Mouse (Mus musculus): ENCODE data around the gene Tmcc3. TPM values are rescaled to one million over a fixed set of nuclear protein-coding genes. Genes with fewer than 3 reads are reported as not detected.

Tmcc3 gene
- total RNA-seq, 1 experiment, result 7.0 TPM

DNA sequence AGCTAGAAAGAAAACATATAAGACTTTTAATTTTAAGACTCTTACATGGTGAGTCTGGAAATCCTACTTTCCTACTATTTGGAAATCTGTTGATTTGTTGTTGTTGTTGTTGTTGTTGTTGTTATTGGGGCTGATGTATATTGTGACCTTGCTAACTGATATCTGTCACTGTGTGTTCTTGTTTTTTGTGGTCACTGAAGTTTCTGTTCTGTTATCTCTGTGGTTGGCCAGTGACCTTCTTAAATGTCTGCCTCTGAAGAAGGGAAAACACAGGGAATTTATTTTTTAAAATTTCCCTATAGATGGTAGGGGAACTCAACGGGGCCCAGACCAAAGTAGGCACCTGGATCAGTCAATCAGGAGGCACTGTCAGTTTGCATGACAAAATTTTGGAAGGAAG lies 48.9 kb downstream of the Tmcc3 start:
- Histone ChIP-seq H3K9me3 (ENCODE audit: control insufficient read depth, insufficient read depth, low read depth, low read length) (peaks cover 8% of the 10 kb centered on the region; the same call in 1 of the 2 replicates), H3K9ac (ENCODE audit: insufficient read depth, low read depth, low read length, poor library complexity, severe bottlenecking) (no peak overlapping the region), H3K4me1 (ENCODE audit: control insufficient read depth in 2 of 2, insufficient read depth in 2 of 2, low read length in 2 of 2, poor library complexity in 1 of 2) (no peaks in the 10 kb centered on the region), H3K27ac (ENCODE audit: insufficient read depth, low read depth, low read length, poor library complexity, severe bottlenecking) (no peak overlapping the region), H3K36me3 (ENCODE audit: control insufficient read depth, insufficient read depth, low read length, poor library complexity, severe bottlenecking) (no peaks in the 10 kb centered on the region), H3K4me3 (ENCODE audit: insufficient read depth in 1 of 2, low read depth in 1 of 2, low read length in 2 of 2, poor library complexity in 1 of 2, severe bottlenecking in 1 of 2) (no peak overlapping the region)
- no peak for TF ChIP-seq ZC3H11A (IDR thresholded peaks at IDR 0.05; ENCODE audit: borderline replicate concordance, low read depth, low read length)
- TF ChIP-seq HCFC1 (IDR thresholded peaks at IDR 0.05; ENCODE audit: borderline replicate concordance, insufficient read depth, low read length), result no peak
- no peak for TF ChIP-seq CHD2 (IDR thresholded peaks at IDR 0.05; ENCODE audit: low read depth, low read length)
- TF ChIP-seq MAFK (IDR thresholded peaks at IDR 0.05; ENCODE audit: insufficient read depth, low read depth, low read length), result no peak
- no peak for TF ChIP-seq ZNF384 (IDR thresholded peaks at IDR 0.05; ENCODE audit: low read depth, low read length)
- no peak for DNase-seq (ENCODE audit: low read depth, low spot score)
- in situ Hi-C loops (cut with MboI; ENCODE audit: low sequenced_read_pairs in 2 of 2, unreplicated experiment in 2 of 2), result no loop called here

DNA sequence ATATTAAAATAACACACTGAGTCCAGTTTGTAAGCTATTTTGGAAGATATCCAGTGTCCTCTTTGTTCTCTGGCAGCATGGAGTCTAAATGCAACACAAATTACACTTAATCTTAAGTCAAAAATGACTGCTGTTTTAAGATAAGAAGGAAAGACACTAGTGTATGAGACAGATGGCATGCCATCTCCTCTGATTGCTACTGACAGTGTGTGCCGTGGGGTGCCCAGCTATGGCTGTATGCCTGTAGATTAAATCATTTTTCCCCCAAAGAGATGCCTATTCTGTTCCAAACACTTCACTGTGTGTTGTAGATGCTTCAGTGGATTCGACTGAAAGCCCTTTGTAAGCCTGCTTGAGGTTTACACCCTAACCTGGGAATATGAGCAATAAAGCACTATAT lies 59.5 kb downstream of the Tmcc3 start:
- in situ Hi-C loops (cut with MboI; ENCODE audit: low sequenced_read_pairs in 2 of 2, unreplicated experiment in 2 of 2), result no loop called here

DNA sequence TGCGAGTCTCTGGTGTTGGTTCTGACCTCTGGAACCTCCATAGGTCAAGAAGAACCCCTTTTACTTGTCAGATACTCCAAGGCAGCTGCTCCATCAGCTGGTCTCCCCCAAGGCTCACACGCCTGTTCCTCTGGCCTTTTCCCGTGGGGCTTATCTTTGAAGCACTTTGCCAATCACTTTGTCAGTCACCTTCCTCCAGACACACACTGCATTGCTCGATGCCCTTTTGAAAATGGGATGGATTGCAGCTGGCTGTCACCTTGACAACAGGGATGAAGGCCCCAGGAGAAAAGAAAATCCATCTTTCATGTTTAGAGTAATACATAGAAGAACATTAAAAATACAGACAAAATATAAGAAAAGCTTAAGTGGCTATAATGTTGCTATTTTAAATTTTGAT lies 65.2 kb downstream of the Tmcc3 start:
- H3K9me3 ChIP-seq (ENCODE audit: control insufficient read depth, insufficient read depth, low read depth, low read length), result no peaks in the 10 kb centered on the region
- H3K9ac ChIP-seq (ENCODE audit: insufficient read depth, low read depth, low read length, poor library complexity, severe bottlenecking), result no peak overlapping the region
- no peak for DNase-seq (ENCODE audit: low read depth, low spot score)
- in situ Hi-C loops (cut with MboI; ENCODE audit: low sequenced_read_pairs in 2 of 2, unreplicated experiment in 2 of 2), result no loop called here
- TF ChIP-seq ZC3H11A (IDR thresholded peaks at IDR 0.05; ENCODE audit: borderline replicate concordance, low read depth, low read length), result no peak
- no peak for TF ChIP-seq MAFK (IDR thresholded peaks at IDR 0.05; ENCODE audit: insufficient read depth, low read depth, low read length)
- no peak for TF ChIP-seq ZNF384 (IDR thresholded peaks at IDR 0.05; ENCODE audit: low read depth, low read length)
- TF ChIP-seq CHD2 (IDR thresholded peaks at IDR 0.05; ENCODE audit: low read depth, low read length), result no peak
- TF ChIP-seq HCFC1 (IDR thresholded peaks at IDR 0.05; ENCODE audit: borderline replicate concordance, insufficient read depth, low read length), result no peak
- no peaks in the 10 kb centered on the region for H3K36me3 ChIP-seq (ENCODE audit: control insufficient read depth, insufficient read depth, low read length, poor library complexity, severe bottlenecking)
- 0 out of 4 replicates have a peak, but pooled peaks cover 0 to 3% of the 10 kb centered on the region in 2 experiments for H3K4me1 ChIP-seq (ENCODE audit: control insufficient read depth in 2 of 2, insufficient read depth in 2 of 2, low read length in 2 of 2, poor library complexity in 1 of 2)
- no peak overlapping the region for H3K4me3 ChIP-seq (ENCODE audit: insufficient read depth in 1 of 2, low read depth in 1 of 2, low read length in 2 of 2, poor library complexity in 1 of 2, severe bottlenecking in 1 of 2)
- peak overlapping the region; percentile 26; the same call in 1 of the 2 replicates for H3K27ac ChIP-seq (ENCODE audit: insufficient read depth, low read depth, low read length, poor library complexity, severe bottlenecking)

More for the DNA sequence above, 59.5 kb downstream of the Tmcc3 start:
- no peaks in the 10 kb centered on the region; the same call in none of the 2 replicates for H3K9me3 ChIP-seq (ENCODE audit: control insufficient read depth, insufficient read depth, low read depth, low read length)
- no peak for DNase-seq (ENCODE audit: low read depth, low spot score)
- H3K27ac ChIP-seq (ENCODE audit: insufficient read depth, low read depth, low read length, poor library complexity, severe bottlenecking), result no peak overlapping the region
- no peak overlapping the region for H3K4me3 ChIP-seq (ENCODE audit: insufficient read depth in 1 of 2, low read depth in 1 of 2, low read length in 2 of 2, poor library complexity in 1 of 2, severe bottlenecking in 1 of 2)
- H3K4me1 ChIP-seq (ENCODE audit: control insufficient read depth in 2 of 2, insufficient read depth in 2 of 2, low read length in 2 of 2, poor library complexity in 1 of 2), result no peaks in the 10 kb centered on the region
- no peaks in the 10 kb centered on the region; the same call in 1 of the 2 replicates for H3K36me3 ChIP-seq (ENCODE audit: control insufficient read depth, insufficient read depth, low read length, poor library complexity, severe bottlenecking)
- no peak for TF ChIP-seq ZC3H11A (IDR thresholded peaks at IDR 0.05; ENCODE audit: borderline replicate concordance, low read depth, low read length)
- no peak for TF ChIP-seq MAFK (IDR thresholded peaks at IDR 0.05; ENCODE audit: insufficient read depth, low read depth, low read length)
- TF ChIP-seq ZNF384 (IDR thresholded peaks at IDR 0.05; ENCODE audit: low read depth, low read length), result no peak
- TF ChIP-seq HCFC1 (IDR thresholded peaks at IDR 0.05; ENCODE audit: borderline replicate concordance, insufficient read depth, low read length), result no peak
- no peak for TF ChIP-seq CHD2 (IDR thresholded peaks at IDR 0.05; ENCODE audit: low read depth, low read length)
- H3K9ac ChIP-seq (ENCODE audit: insufficient read depth, low read depth, low read length, poor library complexity, severe bottlenecking), result no peak overlapping the region

DNA sequence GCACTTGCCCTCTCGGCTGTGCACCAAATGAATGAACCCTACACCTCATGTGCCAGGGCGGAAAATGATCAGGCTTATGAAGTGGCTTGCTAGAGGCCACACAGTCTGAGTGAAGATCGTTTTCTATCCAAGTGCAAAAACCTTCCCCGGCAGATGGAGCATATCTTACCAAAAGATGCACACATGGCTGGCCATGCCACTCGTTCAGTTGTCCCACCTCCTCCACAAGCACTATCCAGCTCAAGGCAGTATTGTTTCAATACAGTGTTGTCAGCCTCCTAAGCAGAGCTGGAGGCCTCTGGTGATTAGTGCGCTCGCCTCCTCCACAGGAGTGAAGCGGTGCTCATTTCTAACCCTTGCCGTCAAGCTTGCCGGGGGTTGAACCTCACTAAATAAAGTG lies 66.1 kb downstream of the Tmcc3 start:
- H3K27ac ChIP-seq (ENCODE audit: insufficient read depth, low read depth, low read length, poor library complexity, severe bottlenecking), result no peak overlapping the region
- no peak overlapping the region for H3K4me3 ChIP-seq (ENCODE audit: insufficient read depth in 1 of 2, low read depth in 1 of 2, low read length in 2 of 2, poor library complexity in 1 of 2, severe bottlenecking in 1 of 2)
- H3K4me1 ChIP-seq (ENCODE audit: control insufficient read depth in 2 of 2, insufficient read depth in 2 of 2, low read length in 2 of 2, poor library complexity in 1 of 2), result 0 out of 4 replicates have a peak, but pooled peaks cover 0 to 3% of the 10 kb centered on the region in 2 experiments
- TF ChIP-seq ZC3H11A (IDR thresholded peaks at IDR 0.05; ENCODE audit: borderline replicate concordance, low read depth, low read length) (no peak), CHD2 (IDR thresholded peaks at IDR 0.05; ENCODE audit: low read depth, low read length) (no peak)
- in situ Hi-C loops (cut with MboI; ENCODE audit: low sequenced_read_pairs in 2 of 2, unreplicated experiment in 2 of 2), result no loop called here
- H3K36me3 ChIP-seq (ENCODE audit: control insufficient read depth, insufficient read depth, low read length, poor library complexity, severe bottlenecking), result no peaks in the 10 kb centered on the region
- H3K9me3 ChIP-seq (ENCODE audit: control insufficient read depth, insufficient read depth, low read depth, low read length), result no peaks in the 10 kb centered on the region
- DNase-seq (ENCODE audit: low read depth, low spot score), result no peak
- no peak overlapping the region for H3K9ac ChIP-seq (ENCODE audit: insufficient read depth, low read depth, low read length, poor library complexity, severe bottlenecking)

DNA sequence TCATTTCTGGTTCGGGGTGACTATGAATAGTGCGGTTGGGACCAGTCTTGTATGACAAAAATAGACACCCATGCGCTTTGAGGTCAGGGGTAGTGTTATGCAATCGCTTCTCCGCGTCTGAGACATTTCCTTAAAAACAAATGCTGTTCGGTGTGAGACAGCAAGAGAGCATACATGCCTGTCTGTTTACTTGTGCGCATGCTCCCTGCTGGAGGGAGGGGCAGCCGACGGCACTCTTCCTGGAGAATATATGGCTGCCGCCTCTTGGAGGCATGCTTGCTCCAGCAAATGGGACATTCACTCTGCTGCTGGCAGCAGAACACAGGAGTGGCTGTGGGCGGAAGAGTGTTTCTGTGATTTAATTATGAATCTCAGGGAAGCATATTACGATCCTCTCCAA lies 66.6 kb downstream of the Tmcc3 start:
- no peak for DNase-seq (ENCODE audit: low read depth, low spot score)
- no peak overlapping the region for H3K9ac ChIP-seq (ENCODE audit: insufficient read depth, low read depth, low read length, poor library complexity, severe bottlenecking)

More for the DNA sequence above, 66.6 kb downstream of the Tmcc3 start:
- in situ Hi-C loops (cut with MboI; ENCODE audit: low sequenced_read_pairs in 2 of 2, unreplicated experiment in 2 of 2), result no loop called here
- H3K36me3 ChIP-seq (ENCODE audit: control insufficient read depth, insufficient read depth, low read length, poor library complexity, severe bottlenecking), result no peaks in the 10 kb centered on the region
- TF ChIP-seq ZC3H11A (IDR thresholded peaks at IDR 0.05; ENCODE audit: borderline replicate concordance, low read depth, low read length) (no peak), HCFC1 (IDR thresholded peaks at IDR 0.05; ENCODE audit: borderline replicate concordance, insufficient read depth, low read length) (no peak), ZNF384 (IDR thresholded peaks at IDR 0.05; ENCODE audit: low read depth, low read length) (no peak), MAFK (IDR thresholded peaks at IDR 0.05; ENCODE audit: insufficient read depth, low read depth, low read length) (no peak), CHD2 (IDR thresholded peaks at IDR 0.05; ENCODE audit: low read depth, low read length) (no peak)
- H3K9me3 ChIP-seq (ENCODE audit: control insufficient read depth, insufficient read depth, low read depth, low read length), result no peaks in the 10 kb centered on the region
- 0 out of 4 replicates have a peak, but pooled peaks cover 0 to 3% of the 10 kb centered on the region in 2 experiments for H3K4me1 ChIP-seq (ENCODE audit: control insufficient read depth in 2 of 2, insufficient read depth in 2 of 2, low read length in 2 of 2, poor library complexity in 1 of 2)
- no peak overlapping the region for H3K27ac ChIP-seq (ENCODE audit: insufficient read depth, low read depth, low read length, poor library complexity, severe bottlenecking)
- no peak overlapping the region for H3K4me3 ChIP-seq (ENCODE audit: insufficient read depth in 1 of 2, low read depth in 1 of 2, low read length in 2 of 2, poor library complexity in 1 of 2, severe bottlenecking in 1 of 2)
